Mouse (Mus musculus) c-Kit-positive CD71-negative TER-119-negative erythroid progenitor cells, embryonic 14.5 days (primary cell): ENCODE results near the gene F12.

Experiments
- DNase-seq: peaks from one replicate; pipeline ENCODE4 v3.0.0-alpha.2; 2013; ENCODE audit warnings: low read depth

Gene F12

GRCm38 (mm10) chr13:55413333-55413732 is 13.3 kb downstream of the F12 start:
- DNase-seq, result no peak

- no peak for DNase-seq
These were observed 13.8 kb downstream of the F12 start for GRCm38 (mm10) chr13:55412643-55413307.

- DNase-seq, result no peak
These were observed 14.8 kb downstream of the F12 start for GRCm38 (mm10) chr13:55411826-55412225.

- DNase-seq, result no peak
These were observed 18.0 kb downstream of the F12 start for GRCm38 (mm10) chr13:55408546-55409120.

- DNase-seq, result no peak
These were observed 19.3 kb downstream of the F12 start for GRCm38 (mm10) chr13:55407341-55407740.

- DNase-seq, result no peak
These were observed 20.7 kb downstream of the F12 start for GRCm38 (mm10) chr13:55405783-55406390.

- peak; percentile 86 for DNase-seq
These were observed 21.5 kb downstream of the F12 start for GRCm38 (mm10) chr13:55404853-55405782.

GRCm38 (mm10) chr13:55403935-55404852 is 22.4 kb downstream of the F12 start:
- no peak for DNase-seq

- DNase-seq, result no peak
These were observed 23.3 kb downstream of the F12 start for GRCm38 (mm10) chr13:55403266-55403665.

GRCm38 (mm10) chr13:55400039-55400346 is 26.6 kb downstream of the F12 start:
- DNase-seq, result no peak

- DNase-seq, result no peak
These were observed 27.1 kb downstream of the F12 start for GRCm38 (mm10) chr13:55399300-55400038.

GRCm38 (mm10) chr13:55398088-55398487 is 28.5 kb downstream of the F12 start, which contains the start of gene Slc34a1:
Slc34a1 (plus strand) TSS chr13:55398187.
- DNase-seq, result no peak

GRCm38 (mm10) chr13:55392933-55393332 is 33.7 kb downstream of the F12 start:
- DNase-seq, result no peak

GRCm38 (mm10) chr13:55391626-55392029 is 35.0 kb downstream of the F12 start:
- no peak for DNase-seq

- DNase-seq, result no peak
These were observed 35.9 kb downstream of the F12 start for GRCm38 (mm10) chr13:55390644-55391043.

GRCm38 (mm10) chr13:55381790-55382189 is 44.8 kb downstream of the F12 start:
- no peak for DNase-seq

- DNase-seq, result no peak
These were observed 47.5 kb downstream of the F12 start for GRCm38 (mm10) chr13:55378907-55379580.

- no peak for DNase-seq
These were observed 50.7 kb downstream of the F12 start for GRCm38 (mm10) chr13:55375877-55376276.

- DNase-seq, result no peak
These were observed 52.2 kb downstream of the F12 start for GRCm38 (mm10) chr13:55374206-55374924.
